Mouse (Mus musculus) myocyte (in vitro differentiated cells): ENCODE measurements around the gene Lrrc28. TPM values are rescaled to one million over a fixed set of nuclear protein-coding genes. Genes with fewer than 3 reads are reported as not detected.

Source experiments
- H3K27me3 ChIP-seq: one replicate; pipeline ENCODE4 v1.6.1; 2011; ENCODE audit not compliant: control insufficient read depth, insufficient read depth, insufficient read length
- H3K36me3 ChIP-seq: one replicate; pipeline ENCODE4 v1.6.1; 2011; ENCODE audit not compliant: control insufficient read depth, insufficient read depth
- H3K4me2 ChIP-seq: one replicate; pipeline ENCODE4 v1.6.1; 2011; ENCODE audit warnings: low read depth, control low read depth
- H3K4me3 ChIP-seq: one replicate; pipeline ENCODE4 v1.5.1; 2011; ENCODE audit warnings: mild to moderate bottlenecking, control low read depth, moderate library complexity
- H3K79me2 ChIP-seq: one replicate; pipeline ENCODE4 v1.6.1; 2011; ENCODE audit not compliant: control insufficient read depth, insufficient read depth
- H3ac ChIP-seq: one replicate; pipeline ENCODE4 v1.6.1; 2011; ENCODE audit not compliant: control insufficient read depth, insufficient read length
- CEBPB ChIP-seq: IDR thresholded peaks from 2 replicates; pipeline ENCODE4 v1.6.1; 2011; ENCODE audit warnings: mild to moderate bottlenecking, moderate library complexity; ENCODE audit not compliant: poor library complexity, insufficient read depth, severe bottlenecking
- E2F4 ChIP-seq: IDR thresholded peaks from one replicate; pipeline ENCODE4 v1.6.1; 2011; ENCODE audit warnings: mild to moderate bottlenecking, control low read depth, moderate library complexity; ENCODE audit not compliant: insufficient read depth
- MAX ChIP-seq: IDR thresholded peaks from one replicate; pipeline ENCODE4 v1.6.1; 2011; ENCODE audit warnings: low read depth, mild to moderate bottlenecking, control low read depth
- MYOD1 ChIP-seq, 3 experiments: IDR thresholded peaks; one replicate each; pipeline ENCODE4 v1.6.1; 2011; ENCODE audit warnings: control low read depth in 2 of 3, low read depth in 2 of 3, mild to moderate bottlenecking in 2 of 3, moderate library complexity in 1 of 3; ENCODE audit not compliant: insufficient read length in 2 of 3, control insufficient read depth in 1 of 3
- MYOG ChIP-seq, 3 experiments: IDR thresholded peaks; one replicate each; pipeline ENCODE4 v1.6.1; 2011; ENCODE audit warnings: control low read depth in 2 of 3, low read depth in 2 of 3, mild to moderate bottlenecking in 2 of 3; ENCODE audit not compliant: insufficient read length in 2 of 3, control insufficient read depth in 1 of 3, insufficient read depth in 1 of 3
- POLR2A ChIP-seq: IDR thresholded peaks from one replicate; pipeline ENCODE4 v1.6.1; 2011; ENCODE audit warnings: low read depth, mild to moderate bottlenecking, control low read depth, moderate library complexity; ENCODE audit not compliant: insufficient read length
- POLR2AphosphoS2 ChIP-seq: IDR thresholded peaks from one replicate; pipeline ENCODE4 v1.6.1; 2011; ENCODE audit warnings: low read depth, control low read depth; ENCODE audit not compliant: insufficient read length
- REST ChIP-seq: IDR thresholded peaks from one replicate; pipeline ENCODE4 v1.6.1; 2011; ENCODE audit warnings: mild to moderate bottlenecking, control low read depth, moderate library complexity; ENCODE audit not compliant: insufficient read depth, insufficient read length
- SRF ChIP-seq: IDR thresholded peaks from one replicate; pipeline ENCODE4 v1.6.1; 2011; ENCODE audit warnings: low read depth; ENCODE audit not compliant: control insufficient read depth, insufficient read length
- TCF12 ChIP-seq: IDR thresholded peaks from one replicate; pipeline ENCODE4 v1.6.1; 2011; ENCODE audit warnings: mild to moderate bottlenecking, control low read depth; ENCODE audit not compliant: poor library complexity, insufficient read depth, severe bottlenecking
- TCF3 ChIP-seq: IDR thresholded peaks from one replicate; pipeline ENCODE4 v1.6.1; 2011; ENCODE audit warnings: low read depth, control low read depth; ENCODE audit not compliant: insufficient read length
- USF1 ChIP-seq: IDR thresholded peaks from one replicate; pipeline ENCODE4 v1.6.1; 2011; ENCODE audit warnings: low read depth, mild to moderate bottlenecking, control low read depth, moderate library complexity
- polyA plus RNA-seq: library from polyadenylated mRNA; unstranded; fragments of >200 nt; fragmentation: generic; extraction: Trizol; gene quantifications from one replicate; pipeline ENCODE4 v1.2.1, GENCODE M21; 2012; ENCODE audit warnings: missing spikeins

The Lrrc28 gene
- polyA plus RNA-seq, 1 experiment = 24.2 TPM

DNA sequence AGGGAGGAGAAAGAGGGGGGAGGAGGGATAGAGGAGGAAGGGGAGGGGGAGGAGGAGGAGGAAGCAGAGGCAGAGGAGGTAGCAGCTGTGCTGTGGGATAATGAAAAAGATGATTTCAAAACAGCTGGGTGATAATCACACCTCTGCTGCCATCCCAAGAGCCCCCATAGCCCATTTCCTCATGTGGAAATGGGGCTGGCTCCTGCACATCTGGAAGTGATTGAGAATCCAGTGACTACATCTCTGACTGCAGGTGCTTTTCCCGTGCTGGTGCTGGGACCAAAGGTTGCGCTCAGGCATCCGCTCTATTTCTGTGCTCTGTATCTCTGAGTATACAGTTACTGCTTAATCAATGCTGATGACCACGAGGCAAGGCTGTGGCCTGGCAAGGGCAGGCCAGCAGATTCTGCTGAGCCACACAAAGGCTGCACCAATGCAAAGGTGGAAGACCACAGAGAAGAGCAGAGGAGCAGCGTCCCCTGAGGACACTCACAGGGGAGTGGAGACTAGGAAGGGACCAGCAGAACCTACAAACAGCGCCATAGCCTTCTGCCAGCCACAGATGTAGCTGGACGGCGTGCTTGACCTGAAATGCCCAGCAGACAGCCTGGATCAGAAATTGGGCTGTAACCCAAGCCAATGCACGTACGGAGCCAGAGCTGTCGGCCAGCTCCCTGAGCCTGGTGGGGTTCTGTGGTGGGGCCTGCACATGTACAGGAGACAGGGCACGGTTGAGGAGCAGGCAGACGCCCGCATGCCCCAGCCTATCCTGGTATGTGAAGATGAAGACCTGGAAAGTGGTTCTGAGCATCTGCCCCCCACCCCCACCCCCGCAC lies 157.9 kb downstream of the Lrrc28 start:
- no peak overlapping the region for H3K4me2 ChIP-seq
- TF ChIP-seq SRF (no peak), TCF3 (no peak), MYOD1 (IDR thresholded peaks at IDR 0.05; ENCODE audit: control insufficient read depth in 1 of 3, insufficient read length in 2 of 3, low read depth in 2 of 3) (no peak), CEBPB (no peak), USF1 (no peak), E2F4 (no peak), TCF12 (no peak), MAX (no peak), POLR2AphosphoS2 (no peak), POLR2A (no peak), MYOG (IDR thresholded peaks at IDR 0.05; ENCODE audit: control insufficient read depth in 1 of 3, insufficient read depth in 1 of 3, insufficient read length in 2 of 3, low read depth in 2 of 3) (no peak), REST (no peak)

DNA sequence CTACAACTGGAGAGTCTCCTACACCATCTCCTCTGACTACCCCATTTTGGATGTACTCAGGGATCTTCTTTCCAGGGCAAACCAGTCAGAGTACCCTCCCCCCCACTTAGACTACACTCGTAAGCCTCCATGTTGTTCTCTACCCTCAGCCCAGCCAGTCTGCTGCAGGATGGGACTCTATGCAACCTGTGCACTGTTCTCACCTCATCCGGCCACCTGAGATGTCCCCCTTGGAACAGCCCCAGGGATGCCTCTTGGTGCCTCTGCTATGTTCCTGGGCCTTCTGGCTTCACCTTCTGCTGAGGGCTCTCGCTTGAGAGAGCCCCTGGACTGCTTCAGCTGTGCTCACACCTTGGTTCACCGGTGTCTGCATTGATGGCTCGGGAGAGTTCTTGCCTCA lies 158.7 kb downstream of the Lrrc28 start:
- H3K4me2 ChIP-seq = no peak overlapping the region
- no peak for TF ChIP-seq TCF3
- TF ChIP-seq REST = no peak
- TF ChIP-seq MYOG (IDR thresholded peaks at IDR 0.05; ENCODE audit: control insufficient read depth in 1 of 3, insufficient read depth in 1 of 3, insufficient read length in 2 of 3, low read depth in 2 of 3) = no peak
- no peak for TF ChIP-seq POLR2A
- no peak for TF ChIP-seq USF1
- TF ChIP-seq SRF = no peak
- no peak for TF ChIP-seq CEBPB
- TF ChIP-seq E2F4 = no peak
- no peak for TF ChIP-seq TCF12
- TF ChIP-seq MYOD1 (IDR thresholded peaks at IDR 0.05; ENCODE audit: control insufficient read depth in 1 of 3, insufficient read length in 2 of 3, low read depth in 2 of 3) = no peak
- TF ChIP-seq MAX = no peak
- TF ChIP-seq POLR2AphosphoS2 = no peak
- no peaks in the 10 kb centered on the region for H3K79me2 ChIP-seq
- H3ac ChIP-seq = no peak overlapping the region
- no peaks in the 10 kb centered on the region for H3K36me3 ChIP-seq
- no peaks in the 10 kb centered on the region for H3K27me3 ChIP-seq
- H3K4me3 ChIP-seq = no peak overlapping the region

More for the DNA sequence above, 157.9 kb downstream of the Lrrc28 start:
- Histone ChIP-seq H3ac (no peak overlapping the region), H3K79me2 (no peaks in the 10 kb centered on the region), H3K27me3 (no peaks in the 10 kb centered on the region), H3K4me3 (no peak overlapping the region), H3K36me3 (no peaks in the 10 kb centered on the region)

DNA sequence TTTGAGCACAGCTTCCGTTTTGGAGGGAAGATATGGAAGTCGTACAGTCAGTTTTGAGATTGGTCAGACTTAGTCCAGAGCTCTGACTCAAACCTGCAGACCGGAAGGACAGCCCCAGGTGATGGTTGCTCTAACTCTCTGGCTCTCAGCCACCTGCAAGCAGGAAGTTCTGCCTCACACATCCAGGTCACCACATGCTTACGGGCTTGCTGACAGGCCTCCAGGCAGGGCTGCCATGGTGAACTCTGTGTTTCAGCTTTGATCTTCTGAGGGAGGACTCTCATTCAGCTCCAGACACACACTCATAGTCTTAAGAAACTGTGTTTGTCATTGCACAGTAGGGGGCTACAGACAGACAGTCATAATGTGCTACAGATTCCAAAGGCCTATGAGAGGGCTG lies 161.4 kb downstream of the Lrrc28 start:
- Histone ChIP-seq H3ac (no peak overlapping the region), H3K27me3 (no peaks in the 10 kb centered on the region), H3K4me3 (no peak overlapping the region), H3K36me3 (no peaks in the 10 kb centered on the region), H3K79me2 (no peaks in the 10 kb centered on the region), H3K4me2 (no peak overlapping the region)
- TF ChIP-seq POLR2AphosphoS2 (no peak), CEBPB (no peak), MYOG (IDR thresholded peaks at IDR 0.05; ENCODE audit: control insufficient read depth in 1 of 3, insufficient read depth in 1 of 3, insufficient read length in 2 of 3, low read depth in 2 of 3) (no peak), SRF (no peak), USF1 (no peak), TCF12 (no peak), REST (no peak), E2F4 (no peak), MAX (no peak), MYOD1 (IDR thresholded peaks at IDR 0.05; ENCODE audit: control insufficient read depth in 1 of 3, insufficient read length in 2 of 3, low read depth in 2 of 3) (no peak), TCF3 (no peak), POLR2A (no peak)

DNA sequence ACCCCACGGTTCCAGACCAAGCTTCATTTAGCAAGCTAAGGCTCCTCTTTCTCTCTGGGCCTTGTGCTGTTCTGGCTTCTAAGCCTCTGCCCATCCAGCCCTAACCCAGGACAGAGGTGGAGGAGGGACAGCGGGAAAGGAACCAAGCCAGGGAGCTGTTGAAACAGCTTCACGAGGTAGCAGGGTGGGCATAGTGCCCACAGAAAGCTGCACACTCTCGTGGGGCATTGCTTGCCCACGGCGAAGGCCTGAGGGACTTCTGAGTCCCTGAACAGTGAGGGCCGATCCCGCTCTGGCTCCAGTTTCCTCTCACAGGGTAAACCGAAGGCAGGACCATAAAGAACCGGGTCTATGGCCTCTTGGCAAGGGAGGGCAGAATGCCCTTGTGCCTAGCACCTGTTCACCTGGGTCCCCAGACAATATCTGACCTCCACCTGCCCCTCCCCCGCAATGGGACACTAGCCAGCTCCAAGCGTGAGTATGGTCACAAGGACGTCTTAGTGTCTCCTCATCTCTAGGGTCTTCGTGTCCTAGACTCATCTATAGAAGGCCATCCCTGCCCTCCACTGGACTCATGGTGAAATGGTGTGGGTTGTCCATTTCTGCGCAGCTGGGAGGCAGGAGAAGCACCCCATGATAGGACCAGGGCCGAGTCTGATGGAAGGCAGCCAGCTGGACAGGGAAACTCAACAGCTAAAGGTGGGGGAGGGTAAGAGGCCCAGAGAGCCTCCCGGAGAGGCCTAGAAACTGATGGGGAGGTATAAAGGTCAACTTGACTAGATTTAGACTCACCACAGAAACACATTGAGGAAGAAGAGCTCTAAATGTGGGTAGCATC lies 165.3 kb downstream of the Lrrc28 start:
- Histone ChIP-seq H3K27me3 (no peaks in the 10 kb centered on the region), H3ac (no peak overlapping the region), H3K4me2 (no peak overlapping the region), H3K79me2 (no peaks in the 10 kb centered on the region), H3K36me3 (no peaks in the 10 kb centered on the region), H3K4me3 (no peak overlapping the region)
- TF ChIP-seq POLR2AphosphoS2 = no peak
- no peak for TF ChIP-seq REST
- no peak for TF ChIP-seq TCF3
- no peak for TF ChIP-seq MYOD1 (IDR thresholded peaks at IDR 0.05; ENCODE audit: control insufficient read depth in 1 of 3, insufficient read length in 2 of 3, low read depth in 2 of 3)
- TF ChIP-seq SRF = no peak

DNA sequence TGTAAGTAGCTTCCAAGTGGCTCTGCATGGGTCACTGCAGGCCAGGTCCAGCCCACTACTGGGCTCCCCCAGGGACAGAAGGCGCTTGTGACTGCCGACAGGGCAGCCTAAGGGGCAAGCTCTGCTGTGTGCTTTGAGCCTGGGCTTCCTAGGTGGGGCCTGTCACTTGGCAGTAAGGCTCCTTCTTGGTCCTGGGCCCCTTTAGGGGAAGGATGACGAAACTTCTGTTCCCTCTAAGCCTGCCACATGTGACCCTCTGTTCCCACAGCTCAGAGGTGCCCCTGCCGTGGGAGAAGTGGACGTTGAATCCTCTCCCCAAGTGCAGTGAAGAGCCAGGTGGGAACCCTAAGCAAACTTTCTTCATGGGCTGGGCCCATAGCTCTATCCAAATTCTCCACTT lies 165.9 kb downstream of the Lrrc28 start:
- Histone ChIP-seq H3ac (no peak overlapping the region), H3K36me3 (no peaks in the 10 kb centered on the region), H3K4me2 (no peak overlapping the region), H3K27me3 (no peaks in the 10 kb centered on the region), H3K4me3 (no peak overlapping the region), H3K79me2 (no peaks in the 10 kb centered on the region)
- TF ChIP-seq POLR2A (no peak), USF1 (no peak), REST (no peak), E2F4 (no peak), POLR2AphosphoS2 (no peak), SRF (no peak), MAX (no peak)
